Mouse (Mus musculus) heart, postnatal 0 days (tissue): ENCODE data around the gene Mgat4e.

ENCODE experiments used
- CTCF ChIP-seq: IDR thresholded peaks from 2 replicates; pipeline ENCODE4 v1.5.1; 2016; ENCODE audit warnings: antibody characterized with exemption, control low read depth, low read depth
- EP300 ChIP-seq: IDR thresholded peaks from 2 replicates; pipeline ENCODE4 v1.6.1; 2016; ENCODE audit warnings: antibody characterized with exemption, low read depth

DNA sequence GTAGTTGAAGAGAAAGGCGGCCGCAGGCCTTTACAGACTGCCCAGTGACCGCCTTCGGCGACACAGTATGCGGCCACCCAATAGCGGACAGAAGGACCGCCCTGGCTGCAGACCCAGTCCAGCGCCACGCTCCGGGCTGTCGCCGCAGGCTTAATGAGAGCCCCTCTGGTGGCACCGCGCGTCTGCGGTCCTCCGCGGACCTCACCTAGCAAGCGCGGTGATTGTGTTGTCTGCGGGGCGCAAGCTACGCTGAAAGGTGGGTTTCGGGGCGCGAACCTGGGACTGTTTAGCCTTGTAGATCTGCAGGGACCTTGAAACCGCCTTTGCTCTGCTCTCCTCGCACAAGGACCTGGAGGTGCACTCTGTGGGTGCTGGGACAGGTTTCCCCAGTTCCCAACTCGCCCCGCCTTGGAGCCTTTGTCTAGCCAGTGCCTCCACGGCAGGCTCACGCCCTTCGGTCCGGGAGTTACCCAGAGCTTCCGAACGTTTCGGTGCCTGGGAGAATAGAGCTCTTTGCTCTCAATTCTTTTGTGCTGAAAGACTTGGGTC, 36.1 kb downstream of the Mgat4e start:
- TF ChIP-seq CTCF (peak; percentile 13; the same call in 1 of the 2 replicates), EP300 (no peak)
